Mouse (Mus musculus) splenic B cell, adult 2 months (primary cell): ENCODE measurements around the gene Pcgf5.

Source experiments
- DNase-seq: peaks from one replicate; pipeline ENCODE4 v3.0.0-alpha.2; 2011; ENCODE audit warnings: low read depth, low spot score
- H3K27me3 ChIP-seq: 2 replicates; pipeline ENCODE4 v1.6.1; 2012; ENCODE audit warnings: mild to moderate bottlenecking, low read length, moderate library complexity, mixed read lengths; ENCODE audit not compliant: control insufficient read depth, poor library complexity, insufficient read depth, severe bottlenecking
- H3K36me3 ChIP-seq: 2 replicates; pipeline ENCODE4 v1.6.1; 2012; ENCODE audit warnings: mild to moderate bottlenecking, low read length, moderate library complexity, mixed read lengths; ENCODE audit not compliant: control insufficient read depth, poor library complexity, insufficient read depth, severe bottlenecking

The Pcgf5 gene

GRCm38 (mm10) chr19:36348161-36348800, at the start of gene Pcgf5:
Gene Pcgf5, plus strand, starts transcription at chr19:36348309.
- peak; percentile 64 for DNase-seq
- Histone ChIP-seq H3K27me3 (no peaks in the 10 kb centered on the region; the same call in 1 of the 2 replicates), H3K36me3 (no peaks in the 10 kb centered on the region)

GRCm38 (mm10) chr19:36305542-36305941, 42.6 kb upstream of the Pcgf5 start:
- H3K36me3 ChIP-seq: no peaks in the 10 kb centered on the region
- H3K27me3 ChIP-seq: no peaks in the 10 kb centered on the region
- DNase-seq: no peak

- Histone ChIP-seq H3K27me3 (no peaks in the 10 kb centered on the region), H3K36me3 (no peaks in the 10 kb centered on the region)
- peak; percentile 14 for DNase-seq
These were observed 34.1 kb upstream of the Pcgf5 start for GRCm38 (mm10) chr19:36314010-36314409.

- H3K27me3 ChIP-seq: no peaks in the 10 kb centered on the region
- no peak for DNase-seq
- H3K36me3 ChIP-seq: no peaks in the 10 kb centered on the region
These were observed 28.4 kb upstream of the Pcgf5 start for GRCm38 (mm10) chr19:36319735-36320134.

GRCm38 (mm10) chr19:36321066-36321465, 27.0 kb upstream of the Pcgf5 start:
- Histone ChIP-seq H3K27me3 (no peaks in the 10 kb centered on the region), H3K36me3 (no peaks in the 10 kb centered on the region)
- DNase-seq: no peak

DNA sequence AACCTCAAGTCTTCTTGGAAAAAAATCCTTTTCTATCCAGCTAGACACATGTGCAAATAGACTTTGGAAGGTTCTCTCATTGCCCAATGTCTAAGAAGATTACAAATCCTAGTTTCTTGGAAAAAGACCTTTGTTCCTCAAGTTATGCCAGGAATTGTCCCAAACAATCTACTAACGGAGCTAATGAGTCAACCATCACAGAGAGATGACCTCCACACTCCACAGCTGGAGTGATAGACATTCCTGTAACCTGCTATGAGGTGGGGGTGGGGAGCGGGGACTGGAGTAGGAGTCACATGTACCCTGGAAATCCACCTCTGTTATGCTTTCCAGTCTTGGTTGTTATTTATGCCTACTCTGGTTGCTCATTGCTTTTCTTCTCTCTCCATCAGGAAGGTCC, 24.8 kb upstream of the Pcgf5 start:
- H3K27me3 ChIP-seq: no peaks in the 10 kb centered on the region
- no peaks in the 10 kb centered on the region for H3K36me3 ChIP-seq
- no peak for DNase-seq

DNA sequence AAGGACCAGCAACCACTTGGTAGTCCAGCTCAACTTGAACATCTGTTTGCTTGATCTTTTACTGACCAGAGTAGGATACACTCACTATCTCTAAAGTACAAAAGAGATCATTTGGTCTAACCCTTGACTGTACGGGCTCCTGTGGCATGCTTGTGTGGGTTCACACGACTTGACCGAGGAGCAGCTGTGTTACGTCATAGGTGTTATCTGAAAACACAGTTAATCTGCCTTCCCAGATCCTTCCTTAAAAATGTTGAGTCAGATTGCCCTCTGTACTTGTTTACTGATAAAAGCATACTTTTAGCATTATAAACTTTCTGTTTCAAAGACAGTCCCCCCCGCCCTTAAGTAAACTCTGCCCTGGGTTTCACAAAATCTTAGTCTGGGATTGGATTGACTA, 19.4 kb upstream of the Pcgf5 start:
- H3K27me3 ChIP-seq: no peaks in the 10 kb centered on the region
- H3K36me3 ChIP-seq: no peaks in the 10 kb centered on the region
- no peak for DNase-seq

GRCm38 (mm10) chr19:36347376-36347775, 733 bp upstream of the Pcgf5 start:
- Histone ChIP-seq H3K27me3 (no peaks in the 10 kb centered on the region; the same call in 1 of the 2 replicates), H3K36me3 (no peaks in the 10 kb centered on the region)
- peak; percentile 26 for DNase-seq

GRCm38 (mm10) chr19:36347831-36348160, 313 bp upstream of the Pcgf5 start:
- no peak for DNase-seq
- Histone ChIP-seq H3K36me3 (no peaks in the 10 kb centered on the region), H3K27me3 (no peaks in the 10 kb centered on the region; the same call in 1 of the 2 replicates)

- Histone ChIP-seq H3K36me3 (no peaks in the 10 kb centered on the region), H3K27me3 (no peaks in the 10 kb centered on the region; the same call in 1 of the 2 replicates)
- DNase-seq: peak; percentile 76
These were observed 835 bp downstream of the Pcgf5 start for GRCm38 (mm10) chr19:36348801-36349486.

DNA sequence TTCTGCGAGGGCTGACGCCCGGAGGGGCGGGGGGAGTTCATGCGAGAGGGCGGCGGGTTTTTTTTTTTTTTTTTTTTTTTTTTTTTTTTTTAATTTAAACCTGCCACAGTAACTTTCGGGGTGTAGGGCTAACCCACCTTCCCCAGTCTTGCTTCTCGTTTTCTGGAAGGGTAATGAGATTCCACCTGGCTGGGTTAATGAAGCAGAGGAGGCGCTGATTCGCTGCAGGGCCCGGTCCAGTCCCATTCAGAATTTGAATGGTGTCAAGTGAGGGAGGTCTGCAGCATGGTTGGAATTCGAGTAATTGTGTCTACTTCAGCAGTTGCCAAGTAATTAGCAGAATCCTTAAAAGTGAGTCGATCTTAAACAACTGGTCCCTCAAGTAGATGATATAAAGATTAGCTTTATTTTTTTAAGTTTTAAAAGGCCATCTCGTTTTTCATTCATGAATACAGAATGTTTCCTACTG, 1.4 kb downstream of the Pcgf5 start:
- no peaks in the 10 kb centered on the region; the same call in 1 of the 2 replicates for H3K27me3 ChIP-seq
- no peaks in the 10 kb centered on the region for H3K36me3 ChIP-seq
- no peak for DNase-seq

DNA sequence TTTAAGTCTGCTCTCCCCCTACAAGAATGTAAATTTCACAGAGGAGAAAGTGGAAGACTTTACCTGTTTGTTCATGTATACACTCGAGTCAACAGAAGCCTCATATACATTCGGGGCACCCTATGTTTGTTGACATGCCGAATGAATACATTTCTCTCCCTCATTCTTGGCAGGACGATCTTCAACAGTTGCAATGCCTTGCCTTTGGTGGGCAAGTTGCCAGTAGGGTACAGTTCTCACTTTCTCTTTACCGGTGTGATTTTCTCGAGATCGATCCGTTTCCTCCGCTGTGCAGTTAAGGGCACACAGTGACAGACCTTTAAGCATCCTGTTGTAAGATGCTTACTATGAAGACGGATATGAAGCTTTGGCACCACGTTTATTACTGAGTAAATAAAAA, 2.1 kb downstream of the Pcgf5 start:
- Histone ChIP-seq H3K36me3 (no peaks in the 10 kb centered on the region), H3K27me3 (no peaks in the 10 kb centered on the region; the same call in 1 of the 2 replicates)
- DNase-seq: peak; percentile 22

- H3K36me3 ChIP-seq: no peaks in the 10 kb centered on the region
- DNase-seq: no peak
- H3K27me3 ChIP-seq: no peaks in the 10 kb centered on the region; the same call in 1 of the 2 replicates
These were observed 2.8 kb downstream of the Pcgf5 start for GRCm38 (mm10) chr19:36350870-36351269.

DNA sequence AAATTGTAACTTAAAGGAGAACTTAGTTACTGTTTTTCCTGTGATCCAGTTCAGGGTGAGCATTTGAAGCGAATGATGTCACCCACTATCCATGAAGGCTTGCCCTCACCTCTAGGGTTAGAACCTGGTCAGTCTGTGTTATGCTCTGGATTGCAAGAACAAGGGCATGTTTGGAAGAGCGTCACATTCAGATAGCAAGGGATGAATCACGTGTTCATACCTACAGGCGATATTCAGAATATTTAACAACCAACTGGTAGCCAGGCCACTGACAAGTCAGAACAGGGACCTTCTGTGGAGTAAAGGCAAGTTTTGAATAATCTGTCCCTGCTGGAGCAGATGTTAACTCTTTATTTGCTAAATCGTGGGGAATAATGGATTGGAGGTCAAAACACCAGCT, 14.4 kb downstream of the Pcgf5 start:
- DNase-seq: no peak
- H3K27me3 ChIP-seq: no peaks in the 10 kb centered on the region
- H3K36me3 ChIP-seq: no peaks in the 10 kb centered on the region

DNA sequence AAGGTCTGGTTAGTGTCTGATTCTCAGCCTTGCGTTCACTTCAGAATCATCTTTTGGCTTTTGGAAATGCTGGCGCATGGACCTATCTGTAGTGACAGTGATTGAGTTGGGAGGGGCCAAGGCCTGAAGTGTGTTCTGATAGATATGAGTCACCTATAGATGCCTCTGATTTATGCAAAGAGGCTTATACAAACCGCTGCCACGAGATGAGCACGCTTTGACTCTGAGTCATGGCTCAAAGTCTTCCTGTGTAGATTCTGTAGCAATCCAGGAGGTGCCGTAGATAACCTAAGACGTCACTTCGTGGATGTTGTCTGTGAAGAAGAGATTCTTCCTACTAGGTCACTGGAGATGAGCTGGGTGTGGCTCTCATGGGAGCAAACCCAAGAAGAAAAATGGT, 16.6 kb downstream of the Pcgf5 start:
- Histone ChIP-seq H3K27me3 (no peaks in the 10 kb centered on the region), H3K36me3 (no peaks in the 10 kb centered on the region)
- no peak for DNase-seq
